Mouse (Mus musculus): ENCODE measurements at regions not wholly inside any gene's neighbourhood (a gene's known extent, or its start where the extent isn't known, plus 50 kb on each side); places are given as distances from the start of the nearest gene placed in this dataset.

- TF ChIP-seq CTCF (IDR thresholded peaks at IDR 0.05; ENCODE audit: low read depth, low read length), result no peak
- no peak for TF ChIP-seq POLR2AphosphoS5 (IDR thresholded peaks at IDR 0.05; ENCODE audit: insufficient replicate concordance, low read depth, low read length)
- no peak for TF ChIP-seq GATA2 (IDR thresholded peaks at IDR 0.05; ENCODE audit: borderline replicate concordance, low read depth, low read length)
- TF ChIP-seq GATA1 (IDR thresholded peaks at IDR 0.05; ENCODE audit: borderline replicate concordance, low read length), result no peak
- TF ChIP-seq TAL1 (conservative IDR thresholded peaks at IDR 0.05; ENCODE audit: low read depth, low read length), result no peak
- DNase-seq (ENCODE audit: low spot score), result no peak
- no peak overlapping the region for H3K4me3 ChIP-seq (ENCODE audit: low read depth, low read length)
- H3K4me1 ChIP-seq (ENCODE audit: insufficient read depth, low read depth, low read length), result no peaks in the 10 kb centered on the region
- H3K9me3 ChIP-seq (replicated peaks), result peaks cover 5% of the 10 kb centered on the region; the same call in 1 of the 2 replicates
- ATAC-seq (ENCODE audit: extremely low read depth, insufficient number of reproducible peaks, low FRiP score, poor library complexity, severe bottlenecking), result no peak
- no peaks in the 10 kb centered on the region for H3K36me3 ChIP-seq (replicated peaks)
- no peaks in the 10 kb centered on the region for H3K27me3 ChIP-seq (ENCODE audit: insufficient read depth, low read length)
Observed at GRCm38 (mm10) chr2:138974548-138974947, 519.2 kb upstream of the Sptlc3 start.

GRCm38 (mm10) chr2:138990031-138990430, 503.7 kb upstream of the Sptlc3 start:
- TF ChIP-seq POLR2AphosphoS5 (IDR thresholded peaks at IDR 0.05; ENCODE audit: insufficient replicate concordance, low read depth, low read length), result no peak
- TF ChIP-seq GATA1 (IDR thresholded peaks at IDR 0.05; ENCODE audit: borderline replicate concordance, low read length), result no peak
- TF ChIP-seq GATA2 (IDR thresholded peaks at IDR 0.05; ENCODE audit: borderline replicate concordance, low read depth, low read length), result no peak
- H3K36me3 ChIP-seq (replicated peaks), result no peaks in the 10 kb centered on the region
- no peak for ATAC-seq (ENCODE audit: extremely low read depth, insufficient number of reproducible peaks, low FRiP score, poor library complexity, severe bottlenecking)

GRCm38 (mm10) chr2:139032105-139032812, 461.5 kb upstream of the Sptlc3 start:
- H3K36me3 ChIP-seq (replicated peaks), result no peaks in the 10 kb centered on the region
- ATAC-seq (ENCODE audit: extremely low read depth, insufficient number of reproducible peaks, low FRiP score, poor library complexity, severe bottlenecking) (no peak), DNase-seq (ENCODE audit: low spot score) (no peak)
- H3K9me3 ChIP-seq (replicated peaks), result peaks cover 6% of the 10 kb centered on the region; the same call in 1 of the 2 replicates
- H3K4me3 ChIP-seq (ENCODE audit: low read depth, low read length), result no peak overlapping the region
- H3K27me3 ChIP-seq (ENCODE audit: insufficient read depth, low read length), result no peaks in the 10 kb centered on the region
- no peak for TF ChIP-seq GATA1 (IDR thresholded peaks at IDR 0.05; ENCODE audit: borderline replicate concordance, low read length)
- TF ChIP-seq CTCF (IDR thresholded peaks at IDR 0.05; ENCODE audit: low read depth, low read length), result no peak
- no peak for TF ChIP-seq GATA2 (IDR thresholded peaks at IDR 0.05; ENCODE audit: borderline replicate concordance, low read depth, low read length)
- no peak for TF ChIP-seq POLR2AphosphoS5 (IDR thresholded peaks at IDR 0.05; ENCODE audit: insufficient replicate concordance, low read depth, low read length)
- TF ChIP-seq TAL1 (conservative IDR thresholded peaks at IDR 0.05; ENCODE audit: low read depth, low read length), result no peak
- no peaks in the 10 kb centered on the region for H3K4me1 ChIP-seq (ENCODE audit: insufficient read depth, low read depth, low read length)

More at GRCm38 (mm10) chr2:138990031-138990430, 503.7 kb upstream of the Sptlc3 start:
- Histone ChIP-seq H3K9me3 (replicated peaks) (peaks cover 6% of the 10 kb centered on the region; the same call in 1 of the 2 replicates), H3K4me1 (ENCODE audit: insufficient read depth, low read depth, low read length) (no peaks in the 10 kb centered on the region), H3K4me3 (ENCODE audit: low read depth, low read length) (no peak overlapping the region), H3K27me3 (ENCODE audit: insufficient read depth, low read length) (no peaks in the 10 kb centered on the region)
- no peak for DNase-seq (ENCODE audit: low spot score)

GRCm38 (mm10) chr2:139034800-139035199, 458.9 kb upstream of the Sptlc3 start:
- ATAC-seq (ENCODE audit: extremely low read depth, insufficient number of reproducible peaks, low FRiP score, poor library complexity, severe bottlenecking), result no peak
- DNase-seq (ENCODE audit: low spot score), result no peak
- no peaks in the 10 kb centered on the region for H3K4me1 ChIP-seq (ENCODE audit: insufficient read depth, low read depth, low read length)
- TF ChIP-seq TAL1 (conservative IDR thresholded peaks at IDR 0.05; ENCODE audit: low read depth, low read length) (no peak), GATA1 (IDR thresholded peaks at IDR 0.05; ENCODE audit: borderline replicate concordance, low read length) (no peak), CTCF (IDR thresholded peaks at IDR 0.05; ENCODE audit: low read depth, low read length) (no peak), GATA2 (IDR thresholded peaks at IDR 0.05; ENCODE audit: borderline replicate concordance, low read depth, low read length) (no peak), POLR2AphosphoS5 (IDR thresholded peaks at IDR 0.05; ENCODE audit: insufficient replicate concordance, low read depth, low read length) (no peak)
- no peaks in the 10 kb centered on the region for H3K36me3 ChIP-seq (replicated peaks)
- H3K4me3 ChIP-seq (ENCODE audit: low read depth, low read length), result no peak overlapping the region
- H3K27me3 ChIP-seq (ENCODE audit: insufficient read depth, low read length), result no peaks in the 10 kb centered on the region
- H3K9me3 ChIP-seq (replicated peaks), result peaks cover 6% of the 10 kb centered on the region; the same call in 1 of the 2 replicates

- no peaks in the 10 kb centered on the region for H3K27me3 ChIP-seq (ENCODE audit: insufficient read depth, low read length)
- H3K36me3 ChIP-seq (replicated peaks), result no peaks in the 10 kb centered on the region
- H3K9me3 ChIP-seq (replicated peaks), result peaks cover 2% of the 10 kb centered on the region; the same call in 1 of the 2 replicates
- DNase-seq (ENCODE audit: low spot score) (no peak), ATAC-seq (ENCODE audit: extremely low read depth, insufficient number of reproducible peaks, low FRiP score, poor library complexity, severe bottlenecking) (no peak)
- H3K4me1 ChIP-seq (ENCODE audit: insufficient read depth, low read depth, low read length), result no peaks in the 10 kb centered on the region
- TF ChIP-seq GATA1 (IDR thresholded peaks at IDR 0.05; ENCODE audit: borderline replicate concordance, low read length), result no peak
- TF ChIP-seq TAL1 (conservative IDR thresholded peaks at IDR 0.05; ENCODE audit: low read depth, low read length), result no peak
- no peak overlapping the region for H3K4me3 ChIP-seq (ENCODE audit: low read depth, low read length)
Observed at GRCm38 (mm10) chr2:139041671-139042273, 451.9 kb upstream of the Sptlc3 start.

DNA sequence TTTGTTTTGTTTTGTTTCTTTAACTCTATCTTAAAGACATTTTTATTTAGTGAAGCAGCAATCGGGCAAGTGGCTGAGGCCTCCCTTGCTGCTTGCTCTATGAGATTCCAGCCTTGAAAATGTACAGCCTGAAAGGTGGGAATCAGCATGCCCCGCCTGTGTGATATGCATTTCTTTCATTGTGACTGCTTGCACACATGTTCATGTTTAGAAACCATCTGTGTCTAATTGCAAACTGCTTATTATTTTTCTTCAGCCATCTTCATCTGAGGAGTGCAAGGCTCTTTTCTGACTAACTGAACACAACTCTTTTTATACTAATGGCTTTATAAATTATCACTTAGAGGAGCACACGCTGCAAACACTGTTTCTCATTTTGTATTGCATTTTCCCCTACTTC, 449.0 kb upstream of the Sptlc3 start:
- H3K9me3 ChIP-seq (replicated peaks), result peaks cover 5% of the 10 kb centered on the region; the same call in 1 of the 2 replicates
- no peaks in the 10 kb centered on the region for H3K36me3 ChIP-seq (replicated peaks)
- no peak for ATAC-seq (ENCODE audit: extremely low read depth, insufficient number of reproducible peaks, low FRiP score, poor library complexity, severe bottlenecking)
- TF ChIP-seq CTCF (IDR thresholded peaks at IDR 0.05; ENCODE audit: low read depth, low read length) (no peak), TAL1 (conservative IDR thresholded peaks at IDR 0.05; ENCODE audit: low read depth, low read length) (no peak)
- H3K27me3 ChIP-seq (ENCODE audit: insufficient read depth, low read length), result no peaks in the 10 kb centered on the region
- no peaks in the 10 kb centered on the region for H3K4me1 ChIP-seq (ENCODE audit: insufficient read depth, low read depth, low read length)
- no peak for DNase-seq (ENCODE audit: low spot score)
- H3K4me3 ChIP-seq (ENCODE audit: low read depth, low read length), result no peak overlapping the region

Measured in G1E (cell line).